Mouse (Mus musculus) left cerebral cortex, postnatal 10 days (tissue): Measurements from ENCODE around the gene Rer1. TPM values are rescaled to one million over a fixed set of nuclear protein-coding genes. Genes with fewer than 3 reads are reported as not detected.

ENCODE experiments used
- DNase-seq, 2 experiments: peaks; one replicate each; pipeline ENCODE4 v3.0.0; 2021 to 2022; ENCODE audit warnings: low spot score in 2 of 2, mixed read lengths in 1 of 2; ENCODE audit errors: extremely low spot score in 1 of 2
- intact Hi-C: fragments of 180-260 bp; cut with DNase I; formaldehyde crosslinking; loops from one replicate; pipeline ENCODE4 v1.15.1; 2025
- total RNA-seq, 2 experiments: library from RNA; stranded (reverse); gene quantifications; 2 replicates each; pipeline ENCODE4 v1.2.3; 2021

The Rer1 gene
- total RNA-seq, 2 experiments from 2014 or later = 68.8 to 71.0 TPM

DNA sequence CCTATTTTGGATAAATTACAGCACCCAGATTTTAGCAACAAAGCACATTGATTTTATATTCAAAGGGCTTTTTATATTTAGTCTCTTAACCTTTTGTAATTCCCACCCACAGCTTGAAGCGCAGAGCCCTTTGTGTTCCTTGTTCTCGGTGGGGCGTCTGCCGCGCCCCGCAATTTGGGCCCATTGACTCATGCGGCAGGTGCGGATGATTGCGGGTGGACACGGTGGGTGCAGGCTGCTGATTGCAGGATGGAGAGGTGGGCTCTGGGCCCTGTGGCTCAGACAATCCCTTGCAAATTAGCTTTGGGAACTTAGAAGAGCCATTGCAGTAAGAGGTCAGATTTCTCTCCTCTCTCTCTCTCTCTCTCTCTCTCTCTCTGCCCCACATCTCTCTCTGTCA lies 32.1 kb upstream of the Rer1 start:
- no peak for DNase-seq
- intact Hi-C loops = no loop called here

DNA sequence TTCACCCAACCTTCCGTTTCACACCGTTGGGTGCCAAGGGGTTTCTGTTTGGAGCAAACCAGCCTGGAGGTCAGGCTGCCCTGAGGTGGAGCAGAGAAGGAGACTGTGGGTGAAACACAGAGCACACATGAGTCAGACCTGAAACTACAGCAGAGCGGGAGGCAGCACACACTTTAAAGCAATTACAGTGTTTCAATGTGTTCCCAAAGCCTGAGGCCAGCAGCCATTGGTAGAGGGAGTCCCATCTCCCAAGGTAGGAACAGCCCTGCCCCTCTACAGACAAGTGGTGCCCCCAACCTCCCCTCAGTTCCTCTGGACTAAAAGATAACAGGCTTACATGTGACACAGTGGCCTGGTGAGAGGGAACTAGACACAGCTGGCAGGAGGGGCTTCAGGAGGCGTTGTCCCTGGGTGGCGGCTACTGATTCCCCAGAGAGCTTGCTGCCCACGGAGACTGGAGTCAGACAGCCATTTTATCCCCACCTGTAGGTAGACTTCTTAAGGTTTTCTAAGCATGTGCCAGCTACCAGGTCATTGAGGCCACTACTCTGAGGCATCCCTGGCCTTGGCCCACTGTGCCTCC lies 31.3 kb upstream of the Rer1 start:
- intact Hi-C loops = no loop called here
- no peak for DNase-seq

GRCm38 (mm10) chr4:155116607-155117006 lies 30.4 kb upstream of the Rer1 start:
- DNase-seq = no peak
- intact Hi-C loops = no loop called here

GRCm38 (mm10) chr4:155113766-155114410 lies 27.7 kb upstream of the Rer1 start:
- intact Hi-C loops = no loop called here
- DNase-seq = peak; percentile 28 to 51

- DNase-seq = no peak
- intact Hi-C loops = no loop called here
Measured at GRCm38 (mm10) chr4:155109471-155109870, 23.3 kb upstream of the Rer1 start.

GRCm38 (mm10) chr4:155107886-155108285 lies 21.7 kb upstream of the Rer1 start:
- no peak for DNase-seq
- intact Hi-C loops = no loop called here

DNA sequence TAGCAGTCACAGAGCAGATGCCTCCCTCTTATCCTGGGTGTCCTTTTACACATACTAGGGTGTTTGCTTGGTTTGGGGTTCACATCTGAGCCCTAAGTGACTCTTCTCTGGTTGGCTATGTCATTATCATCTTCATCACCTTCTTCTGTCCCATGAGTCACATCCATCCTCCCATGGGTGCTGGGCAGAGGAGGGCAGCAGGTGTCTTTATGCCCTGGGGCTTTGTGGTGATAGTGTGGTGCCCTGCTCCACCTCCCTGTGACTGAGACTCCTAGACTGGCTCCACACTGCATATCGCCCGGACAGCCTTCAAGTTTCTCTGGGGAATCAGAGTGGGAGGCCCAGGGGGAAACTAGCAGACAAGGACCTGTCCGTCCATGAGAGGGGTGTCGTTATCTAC lies 12.4 kb upstream of the Rer1 start:
- DNase-seq = no peak
- intact Hi-C loops = no loop called here

- intact Hi-C loops = no loop called here
Measured at GRCm38 (mm10) chr4:155097452-155097851, 11.3 kb upstream of the Rer1 start.

DNA sequence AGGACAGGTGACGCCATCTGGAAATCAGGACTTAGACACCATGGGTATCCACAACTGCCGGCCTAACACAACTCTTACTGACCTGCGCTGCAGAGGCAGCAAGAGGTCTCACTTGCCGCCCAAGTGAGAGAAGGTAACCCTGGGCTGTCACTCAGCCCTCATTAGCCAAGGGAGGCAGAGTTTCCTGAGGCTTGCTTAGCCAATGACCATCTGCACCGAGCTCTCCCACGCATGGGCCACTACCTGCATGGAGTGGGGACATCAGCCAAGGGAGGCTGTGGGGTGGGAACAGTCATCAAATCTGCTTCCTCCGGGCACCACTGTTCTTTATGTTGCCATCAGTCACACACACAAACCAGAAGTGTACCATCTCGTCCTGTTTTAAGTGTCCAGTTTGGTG lies 9.8 kb upstream of the Rer1 start:
- intact Hi-C loops = loop anchor here (1.0 kb wide), 1 partner anchor 153 kb away; the partner anchor contains the start of gene Faap20
- DNase-seq = no peak

More at GRCm38 (mm10) chr4:155097452-155097851, 11.3 kb upstream of the Rer1 start:
- no peak for DNase-seq

DNA sequence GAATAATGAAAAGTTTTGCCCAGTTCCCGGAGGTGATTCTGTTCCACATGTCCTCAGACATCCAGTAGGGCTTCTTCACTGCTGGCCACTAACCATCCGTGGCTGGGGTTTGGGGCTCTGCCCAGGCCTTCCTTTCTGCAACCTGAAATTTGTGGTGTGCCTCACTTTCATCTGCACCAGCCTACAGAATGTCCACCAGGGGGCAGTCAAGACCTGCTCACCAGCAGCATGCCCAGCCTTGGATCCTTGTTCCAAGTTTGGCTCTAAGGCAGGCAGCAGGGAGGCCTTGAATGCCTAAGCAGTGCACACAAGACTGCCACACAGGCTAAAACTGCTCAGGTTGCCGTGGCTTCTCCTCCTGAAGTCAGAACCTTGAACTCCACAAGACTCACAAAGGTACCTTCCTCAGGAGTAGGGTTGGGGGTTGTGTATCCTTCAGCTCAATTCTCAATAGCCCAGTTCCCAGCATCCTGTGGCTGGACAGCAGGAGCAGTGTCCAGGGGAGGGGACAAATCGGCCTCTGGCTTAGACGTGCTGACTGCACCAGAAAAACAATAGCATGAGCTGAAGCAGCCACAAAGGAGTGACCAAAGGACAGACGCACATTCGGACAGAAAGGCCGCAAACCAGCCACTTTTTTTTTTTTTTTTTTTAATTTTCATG lies 9.2 kb upstream of the Rer1 start:
- peak; percentile 89 to 91 for DNase-seq
- intact Hi-C loops = loop anchor here (1.0 kb wide), 1 partner anchor 154 kb away; the partner anchor contains the start of gene Faap20

DNA sequence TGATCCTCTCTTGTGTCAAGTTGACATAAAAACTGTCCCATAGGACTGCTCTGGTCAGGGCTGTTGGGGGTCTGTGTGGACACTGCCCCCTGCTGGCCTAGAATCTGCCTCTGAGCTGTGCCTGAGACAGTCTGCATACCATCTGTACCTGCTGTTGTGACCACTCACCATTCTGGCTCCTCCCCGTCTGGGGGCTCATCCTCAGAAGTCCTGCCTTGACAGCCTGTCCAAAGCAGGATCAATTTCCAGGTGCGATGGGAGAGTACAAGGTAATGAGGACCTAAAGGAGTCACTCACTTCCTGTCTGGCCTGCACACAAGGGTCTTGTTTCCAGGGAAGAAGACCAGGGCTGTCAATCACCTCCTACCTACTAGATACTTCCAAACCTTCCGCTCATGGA lies 8.4 kb upstream of the Rer1 start:
- intact Hi-C loops = no loop called here

GRCm38 (mm10) chr4:155093431-155094149 lies 7.4 kb upstream of the Rer1 start:
- DNase-seq = no peak
- intact Hi-C loops = no loop called here

More for the DNA sequence above, 8.4 kb upstream of the Rer1 start:
- DNase-seq = no peak

GRCm38 (mm10) chr4:155092718-155093430 lies 6.7 kb upstream of the Rer1 start:
- no peak for DNase-seq
- intact Hi-C loops = no loop called here

GRCm38 (mm10) chr4:155090688-155091449 lies 4.7 kb upstream of the Rer1 start:
- intact Hi-C loops = no loop called here
- DNase-seq = no peak

- no peak for DNase-seq
- intact Hi-C loops = no loop called here
Measured at GRCm38 (mm10) chr4:155090147-155090546, 4.0 kb upstream of the Rer1 start.

DNA sequence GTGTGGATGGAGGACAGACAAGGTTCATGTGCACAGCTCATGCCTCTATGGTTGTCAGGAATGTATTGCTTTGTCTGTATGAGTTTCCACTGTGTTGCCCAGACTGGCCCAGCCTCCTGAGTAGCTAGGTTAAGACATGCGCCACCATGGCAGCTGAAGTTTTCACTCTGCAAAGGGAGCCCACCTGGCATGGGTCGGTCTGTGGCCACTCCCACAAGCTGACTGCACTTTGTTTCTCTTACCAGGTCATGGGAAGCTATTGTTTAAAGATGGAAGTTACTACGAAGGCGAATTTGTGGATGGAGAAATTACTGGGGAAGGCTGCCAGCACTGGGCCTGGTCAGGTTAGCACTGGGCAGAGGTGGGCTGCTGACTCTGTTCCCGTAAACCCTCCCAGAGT lies 3.1 kb upstream of the Rer1 start:
- DNase-seq = no peak
- intact Hi-C loops = no loop called here

DNA sequence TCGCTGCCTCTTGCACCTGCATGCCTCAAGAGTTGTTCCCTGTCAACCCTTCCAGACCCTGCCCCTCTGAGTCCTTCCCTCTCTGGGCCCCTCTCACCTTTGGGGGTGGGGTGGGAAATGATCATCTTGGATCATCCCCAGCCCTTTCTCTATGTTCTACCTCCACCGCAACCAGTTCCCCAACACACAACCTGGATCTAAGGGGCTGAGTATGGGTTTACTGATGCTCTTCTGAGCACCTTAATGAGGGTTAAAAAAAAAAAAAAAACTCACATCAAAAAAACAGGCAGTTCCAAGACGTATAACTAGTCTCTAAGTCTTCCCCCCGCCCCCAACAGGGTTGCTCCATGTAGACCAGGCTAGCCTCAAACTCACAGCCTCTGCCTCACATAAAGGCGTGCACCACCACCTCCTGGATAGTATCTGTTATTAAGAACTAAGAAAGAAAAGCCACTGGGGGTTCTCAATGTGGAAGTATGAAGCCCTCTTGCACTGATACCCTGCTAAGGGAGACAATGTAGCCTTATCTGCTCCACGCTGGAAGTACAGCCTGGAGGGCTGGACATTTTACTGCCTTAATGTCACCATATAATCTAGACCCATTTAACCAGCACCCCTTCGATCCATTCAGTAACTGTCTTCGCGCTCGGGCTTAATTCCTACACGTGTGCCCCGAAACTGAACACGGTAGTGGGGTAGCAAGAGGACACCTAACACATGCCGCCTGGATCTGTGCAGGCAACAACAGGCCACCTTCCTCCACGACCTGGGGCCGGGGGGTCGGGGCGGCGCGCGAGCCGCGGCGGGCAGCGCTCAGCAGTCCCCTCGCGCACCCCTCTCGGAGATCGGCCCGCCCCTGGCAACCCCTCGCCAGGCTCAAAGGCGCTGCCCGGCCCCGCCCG lies 725 bp downstream of the Rer1 start:
- intact Hi-C loops = no loop called here
- DNase-seq = no peak
